Mouse (Mus musculus): ENCODE data around the gene Gm10663.

Gm10663 gene

DNA sequence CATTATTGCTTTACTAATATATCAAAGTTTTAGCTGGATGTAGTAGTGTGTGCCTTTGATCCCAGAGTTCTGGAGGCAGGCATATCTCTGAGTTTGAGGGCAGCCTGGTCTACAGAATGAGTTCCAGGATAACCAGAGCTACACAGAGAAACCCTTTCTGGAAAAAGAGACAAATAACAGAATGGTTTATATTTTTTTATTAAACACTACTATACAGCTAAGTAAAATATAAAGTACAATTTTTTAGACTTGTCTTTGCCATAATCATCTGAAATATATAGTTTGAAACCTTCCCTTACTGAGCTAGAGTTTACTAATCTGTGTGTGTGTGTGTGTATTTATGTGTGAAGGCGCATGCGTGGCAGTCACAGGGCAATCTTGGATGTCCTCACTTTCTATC, at the start of gene Gm10663:
Gene Gm10663 (plus strand): TSS at position 301 of the 400 bp plus-strand sequence.
- DNase-seq (ENCODE audit: low spot score), result no peak

DNA sequence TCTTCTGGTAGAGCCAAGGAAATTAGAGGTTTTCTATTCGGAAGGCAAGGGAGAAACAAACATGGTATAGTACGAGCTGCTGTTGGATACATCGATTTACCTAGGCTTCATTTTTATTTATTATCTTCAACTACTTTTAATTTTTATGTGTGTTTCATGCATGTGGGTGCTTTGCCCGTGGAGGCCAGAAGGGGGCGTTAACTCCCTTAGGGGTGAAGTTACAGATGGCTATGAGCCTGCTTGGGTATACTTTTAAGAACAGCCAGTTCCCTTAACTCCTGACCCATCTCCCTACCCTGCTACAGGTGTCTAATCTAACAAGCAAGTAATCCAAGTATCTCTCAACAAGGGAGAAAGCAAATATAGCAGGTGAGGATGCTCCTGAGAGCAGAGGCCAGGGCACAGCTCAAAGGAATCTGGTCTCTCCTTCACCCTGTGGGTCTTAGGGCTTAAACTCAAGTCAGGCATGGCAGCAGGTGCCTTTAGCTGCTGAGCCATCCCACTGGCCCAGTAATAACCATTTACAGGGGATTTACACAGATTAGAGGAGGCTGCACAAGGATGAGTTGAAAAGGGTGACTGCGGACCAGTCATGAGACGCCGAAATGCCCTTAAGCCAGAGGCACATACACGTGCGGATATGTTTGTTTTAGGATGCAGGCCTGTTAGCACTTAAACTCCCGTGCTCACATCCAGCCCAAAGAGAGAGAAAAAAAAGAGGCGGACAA, 45.7 kb upstream of the Gm10663 start:
- no peak for DNase-seq (ENCODE audit: low spot score)

DNA sequence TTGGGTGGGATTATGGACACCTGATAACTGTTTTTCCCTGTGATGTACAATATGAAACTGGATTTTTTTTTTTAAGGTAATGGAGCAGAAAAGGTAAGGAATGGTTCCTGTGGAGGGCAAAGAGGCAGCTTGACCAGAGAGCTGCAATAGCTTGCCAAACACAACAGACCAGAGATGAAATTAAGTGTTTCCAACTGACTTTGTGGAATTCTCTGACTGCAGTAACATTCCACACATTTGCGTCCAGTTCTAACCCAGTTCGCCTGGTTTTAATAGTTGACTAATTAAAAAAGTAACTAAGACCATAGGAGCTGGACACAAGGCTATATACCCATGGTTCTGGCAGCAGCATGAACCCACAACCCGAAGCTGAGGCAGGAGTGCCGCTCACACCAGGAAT, 45.1 kb upstream of the Gm10663 start:
- no peak for DNase-seq (ENCODE audit: low spot score)

DNA sequence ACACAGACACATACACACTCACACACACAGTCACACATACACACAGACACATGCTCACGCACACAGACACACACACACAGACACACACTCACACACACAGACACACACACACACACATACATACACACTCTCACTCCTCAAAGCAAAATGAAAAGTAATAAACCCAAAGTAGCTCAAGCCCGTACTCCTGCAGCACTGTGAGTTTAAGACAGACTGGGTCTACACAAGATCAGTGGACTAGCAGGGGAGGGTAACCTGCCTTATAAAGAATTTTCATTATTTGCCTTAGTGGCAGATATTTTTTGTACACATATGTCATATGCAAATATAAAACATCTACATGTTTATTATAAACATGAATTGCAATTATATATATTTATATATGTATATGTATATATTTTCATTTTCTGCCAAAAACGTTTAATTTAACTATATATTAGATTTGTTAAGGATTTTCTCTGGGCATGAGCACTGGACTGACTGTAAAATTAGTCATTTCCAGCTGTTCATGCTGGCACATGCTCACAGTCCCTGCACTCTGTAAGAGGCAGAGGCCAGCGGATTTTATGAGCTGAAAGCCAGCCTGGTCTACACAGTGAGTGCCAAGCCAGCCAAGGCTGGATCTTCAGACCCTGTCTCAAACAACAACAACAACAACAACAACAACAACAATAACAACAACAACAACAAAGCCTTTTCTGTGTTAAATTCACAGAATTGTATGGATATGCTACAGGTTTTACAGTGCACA, 43.9 kb upstream of the Gm10663 start:
- no peak for DNase-seq (ENCODE audit: low spot score)

DNA sequence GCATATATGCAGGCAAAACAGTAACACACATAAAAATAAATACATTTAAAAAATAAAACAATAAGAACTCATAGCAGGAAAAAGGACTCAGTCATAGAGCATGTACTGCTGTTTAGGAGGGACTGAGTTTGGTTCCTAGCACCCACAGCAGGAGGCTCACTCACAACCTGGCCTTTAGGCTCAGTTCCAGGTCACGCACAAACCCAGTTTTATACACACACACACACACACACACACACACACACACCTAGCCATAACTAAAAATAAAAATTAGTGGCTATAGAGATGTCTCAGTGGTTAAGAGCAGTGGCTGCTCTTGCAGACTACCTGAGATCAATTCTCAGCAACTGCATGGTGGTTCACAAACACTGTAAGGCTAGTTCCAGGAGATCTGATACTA, 42.7 kb upstream of the Gm10663 start:
- no peak for DNase-seq (ENCODE audit: low spot score)

DNA sequence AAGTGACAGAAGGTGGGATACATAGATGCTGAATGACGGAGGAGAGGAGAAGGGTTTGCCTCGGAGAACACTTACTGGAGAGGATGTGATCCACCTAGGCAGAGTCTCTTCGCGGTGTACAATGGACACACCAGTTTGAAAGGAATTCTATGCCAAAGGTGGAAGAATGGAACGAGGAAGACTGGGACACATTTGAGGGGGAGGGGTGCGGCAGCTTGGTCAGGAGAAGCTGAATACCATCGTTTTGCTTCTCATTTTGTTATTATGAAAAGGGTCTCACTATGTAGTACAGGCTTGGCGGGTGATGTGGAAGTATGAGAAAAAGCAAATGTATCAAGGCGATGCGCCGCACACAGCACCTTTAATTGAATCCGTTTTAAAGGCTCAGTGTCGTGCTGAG, 41.8 kb upstream of the Gm10663 start:
- DNase-seq (ENCODE audit: low spot score), result no peak

DNA sequence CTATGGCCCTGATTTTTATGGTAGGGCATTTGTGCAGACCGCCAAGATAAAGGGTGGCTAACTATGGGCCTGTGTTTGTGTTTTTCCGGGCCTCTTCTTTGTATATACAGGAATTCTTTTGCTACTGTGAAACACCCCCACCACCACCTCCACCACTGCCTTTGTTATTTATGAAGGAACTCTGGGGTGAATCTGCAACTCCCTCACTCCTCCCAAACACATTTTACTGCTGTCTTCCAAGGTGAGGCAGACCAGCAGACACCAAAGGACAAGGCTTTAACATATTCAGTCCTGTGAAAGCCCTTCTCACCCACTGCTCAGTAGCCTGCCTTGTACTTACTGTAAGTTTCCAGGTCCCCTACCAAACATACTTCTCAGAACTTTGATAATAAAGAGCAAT, 40.7 kb upstream of the Gm10663 start:
- DNase-seq (ENCODE audit: low spot score), result no peak

DNA sequence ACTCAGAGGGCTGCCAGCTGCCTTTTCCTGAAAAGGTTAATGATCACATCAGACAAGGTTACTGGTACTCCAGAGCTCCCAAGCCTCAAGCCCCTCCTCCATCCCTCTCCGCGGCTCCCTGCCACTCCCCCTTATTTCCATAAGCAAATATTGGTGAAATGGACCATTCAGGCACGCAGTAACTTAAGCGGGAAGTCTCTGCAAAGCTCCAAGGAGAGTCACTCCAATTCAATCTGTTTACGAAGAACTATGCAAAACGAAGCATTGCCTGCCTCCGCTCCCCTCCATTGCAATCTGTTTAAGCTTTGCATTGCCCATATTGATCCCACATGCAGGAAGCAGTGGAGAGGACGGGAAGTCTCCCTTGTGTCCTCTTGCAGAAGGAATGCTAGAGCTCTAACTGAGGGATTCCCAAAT, 37.7 kb upstream of the Gm10663 start, which contains the start of gene Apela:
Gene Apela (minus strand): TSS at position 220 of the 417 bp plus-strand sequence.
- DNase-seq (ENCODE audit: low spot score), result no peak

DNA sequence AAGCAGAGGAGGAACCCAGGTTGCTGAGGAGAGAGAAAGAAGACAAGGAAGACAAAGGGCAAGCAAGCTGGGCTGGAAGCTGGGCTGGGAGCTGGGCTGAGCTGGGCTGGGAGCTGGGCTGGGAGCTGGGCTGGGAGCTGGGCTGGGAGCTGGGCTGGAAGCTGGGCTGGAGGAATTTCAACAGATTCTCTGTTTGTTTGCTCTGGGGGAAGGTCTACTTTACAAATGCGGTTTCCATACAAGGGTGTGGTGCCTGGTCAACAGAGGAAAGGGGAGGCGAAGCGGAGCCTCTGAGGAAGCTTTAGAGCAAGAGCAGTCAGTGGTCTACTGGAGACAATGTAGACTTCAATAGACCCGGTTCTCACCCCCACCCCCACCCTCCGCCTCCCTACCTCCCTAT, 28.3 kb upstream of the Gm10663 start:
- DNase-seq (ENCODE audit: low spot score), result no peak

DNA sequence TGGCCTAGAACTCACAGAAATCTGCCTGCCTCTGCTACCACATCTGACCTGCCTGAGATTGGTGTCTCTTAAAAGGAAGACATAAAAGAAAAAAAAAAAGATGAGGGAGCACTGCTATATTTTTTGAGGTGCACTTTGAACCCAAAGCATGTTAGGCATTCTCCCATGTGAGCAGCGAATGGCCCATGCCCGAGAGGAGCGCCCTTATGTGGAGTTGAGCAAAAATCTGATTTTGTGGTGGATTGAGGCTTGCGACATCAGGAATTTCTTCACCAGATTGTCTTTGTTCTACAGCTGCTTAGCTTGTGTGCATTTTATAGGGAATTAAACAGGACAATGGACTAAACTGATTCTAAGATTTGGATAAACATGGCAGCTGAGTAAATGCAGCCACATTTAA, 27.6 kb upstream of the Gm10663 start:
- DNase-seq (ENCODE audit: low spot score), result no peak

DNA sequence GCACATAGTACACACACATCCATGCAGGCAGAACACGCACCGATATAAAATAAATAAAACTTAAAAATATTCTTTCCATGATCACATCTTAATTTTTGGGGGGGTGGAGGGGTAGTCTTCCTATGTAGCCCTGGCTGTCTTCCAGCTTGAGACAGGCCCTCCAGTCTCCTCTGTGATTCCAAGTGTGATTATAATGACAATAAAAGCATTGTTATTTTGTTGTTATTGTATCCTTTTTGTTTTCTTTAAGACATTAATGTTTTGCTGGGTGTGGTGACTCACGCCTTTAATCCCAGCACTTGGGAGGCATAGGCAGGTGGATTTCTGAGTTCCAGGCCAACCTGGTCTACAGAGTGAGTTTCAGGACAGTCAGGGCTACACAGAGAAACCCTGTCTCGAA, 27.0 kb upstream of the Gm10663 start:
- no peak for DNase-seq (ENCODE audit: low spot score)

DNA sequence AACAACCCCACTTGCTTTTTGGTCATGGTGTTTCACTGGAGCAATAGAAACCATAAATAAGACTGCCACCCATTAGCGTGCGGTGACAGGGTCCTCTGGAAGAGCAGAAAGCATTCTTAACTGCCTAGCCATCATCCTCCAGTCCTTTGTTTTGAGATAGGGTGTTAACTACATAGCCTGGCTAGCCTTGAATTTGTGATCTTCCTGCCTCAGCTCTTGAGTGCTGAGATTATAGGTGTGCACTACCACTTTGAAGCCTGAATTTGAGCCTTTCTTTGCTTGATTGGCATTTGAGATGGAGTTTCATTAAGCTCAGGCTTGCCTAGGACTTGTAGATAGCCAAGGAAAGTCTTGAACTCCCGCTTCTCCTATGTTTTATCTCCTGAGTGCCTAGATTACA, 21.3 kb upstream of the Gm10663 start:
- DNase-seq (ENCODE audit: low spot score), result no peak

DNA sequence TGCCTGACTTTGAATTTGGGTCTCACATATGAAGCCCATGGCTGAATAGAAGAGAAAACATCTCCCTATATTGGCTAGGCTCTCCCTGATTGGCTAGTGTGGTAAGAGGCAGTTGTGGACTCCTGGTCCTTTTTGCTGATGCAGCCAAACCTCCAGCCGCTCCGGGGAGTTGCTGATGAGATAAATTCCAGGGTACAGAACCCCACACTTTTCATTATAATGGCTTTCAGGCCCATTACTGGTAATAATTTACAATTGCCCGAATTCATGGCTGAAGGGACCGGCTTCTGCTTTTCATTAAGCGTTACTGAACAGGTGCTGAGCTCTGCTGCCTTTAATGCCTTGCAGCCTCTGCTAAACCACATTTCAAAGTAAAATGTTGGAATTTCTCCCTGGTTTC, 20.9 kb upstream of the Gm10663 start:
- no peak for DNase-seq (ENCODE audit: low spot score)

DNA sequence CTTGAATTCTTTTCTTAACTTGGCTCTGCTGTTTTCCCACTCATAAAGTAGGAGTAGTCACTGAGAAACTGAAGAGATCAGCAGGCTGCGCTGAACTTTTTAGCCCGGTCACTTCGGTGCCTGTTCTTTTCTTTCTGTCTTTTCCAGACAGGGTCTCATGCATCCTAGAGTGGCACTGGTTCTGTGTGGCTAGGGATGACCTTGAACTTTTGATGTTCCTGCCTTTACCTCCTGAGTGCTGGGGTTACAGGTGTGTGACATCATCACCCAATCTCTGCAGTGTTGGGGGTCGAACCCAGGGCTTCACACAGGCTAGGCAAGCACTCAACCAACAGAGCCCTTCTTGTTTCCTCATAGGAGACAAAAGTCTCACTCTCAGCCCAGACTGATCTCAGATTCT, 18.1 kb upstream of the Gm10663 start:
- no peak for DNase-seq (ENCODE audit: low spot score)

DNA sequence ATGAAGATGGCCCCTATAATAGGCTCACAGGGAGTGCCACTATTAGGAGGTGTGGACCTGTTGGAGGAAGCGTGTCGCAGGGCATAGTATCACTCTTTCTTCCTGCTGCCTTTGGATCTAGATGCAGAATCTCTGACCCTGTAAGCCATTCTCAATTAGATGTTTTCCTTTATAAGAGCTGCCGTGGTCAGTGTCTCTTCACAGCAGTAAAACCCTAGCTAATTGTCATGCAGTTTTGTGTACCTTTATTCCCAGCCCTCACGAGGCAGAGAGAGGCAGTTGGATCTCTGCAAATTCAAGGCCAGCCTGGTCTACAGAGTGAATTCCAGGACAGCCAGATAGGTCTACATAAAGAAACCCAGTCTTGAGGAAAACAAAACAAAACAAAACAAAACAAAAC, 12.6 kb upstream of the Gm10663 start:
- no peak for DNase-seq (ENCODE audit: low spot score)

DNA sequence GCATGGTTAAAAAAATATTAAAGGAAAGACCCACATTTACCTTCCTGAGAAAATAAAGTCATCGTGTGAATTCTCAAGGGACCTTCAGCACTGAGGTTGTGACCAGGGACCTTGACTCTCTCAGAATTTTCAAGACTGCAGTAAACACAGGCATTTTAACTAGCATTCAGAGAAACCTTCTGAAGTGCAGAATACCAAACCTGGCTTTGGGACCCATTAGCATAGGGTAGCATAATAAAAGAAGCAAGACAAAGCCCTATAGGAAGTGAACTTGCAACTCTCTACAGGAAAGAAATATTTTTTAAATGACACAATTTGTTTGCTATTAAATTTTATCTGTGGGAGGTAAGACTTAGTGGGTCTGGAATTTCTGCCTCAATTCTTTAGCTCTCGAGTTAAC, 10.8 kb upstream of the Gm10663 start:
- DNase-seq (ENCODE audit: low spot score), result no peak

DNA sequence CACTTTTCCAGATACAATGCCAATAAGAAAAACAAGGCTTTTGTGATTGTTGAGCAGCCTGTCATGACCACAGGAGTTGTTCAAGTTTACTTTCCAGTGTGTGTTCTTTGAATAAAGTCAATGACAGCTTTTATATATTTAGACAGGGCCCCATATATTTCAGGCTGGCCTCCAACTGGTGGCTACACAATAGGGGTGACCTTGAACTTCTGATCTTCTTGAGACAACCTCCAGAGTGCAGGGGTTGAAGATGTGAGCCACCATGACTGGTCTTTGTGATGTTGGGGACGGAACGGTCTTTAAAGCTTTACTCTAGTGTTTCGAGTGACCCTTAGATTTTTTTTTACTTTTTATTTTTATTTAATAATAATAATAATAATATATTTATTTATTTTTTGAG, 9.2 kb upstream of the Gm10663 start:
- no peak for DNase-seq (ENCODE audit: low spot score)

DNA sequence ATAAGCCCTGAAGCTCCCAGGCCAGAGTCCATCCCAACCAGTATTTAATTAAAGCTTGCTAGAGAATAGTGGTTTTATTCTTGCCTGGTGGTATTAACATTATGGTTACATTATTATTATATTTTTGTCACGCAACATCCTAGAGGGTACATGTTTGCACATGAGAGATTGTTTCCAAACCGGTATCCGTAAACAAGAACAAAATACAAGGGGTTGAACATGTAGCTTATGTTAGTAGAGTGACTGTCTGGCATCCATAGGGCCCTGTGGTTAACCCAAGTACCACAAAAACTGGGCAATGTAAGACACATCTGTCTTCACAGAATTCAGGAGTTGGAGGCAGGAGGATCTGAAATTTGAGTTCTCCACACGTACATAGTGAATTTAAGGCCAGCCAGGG, 7.8 kb upstream of the Gm10663 start:
- no peak for DNase-seq (ENCODE audit: low spot score)

DNA sequence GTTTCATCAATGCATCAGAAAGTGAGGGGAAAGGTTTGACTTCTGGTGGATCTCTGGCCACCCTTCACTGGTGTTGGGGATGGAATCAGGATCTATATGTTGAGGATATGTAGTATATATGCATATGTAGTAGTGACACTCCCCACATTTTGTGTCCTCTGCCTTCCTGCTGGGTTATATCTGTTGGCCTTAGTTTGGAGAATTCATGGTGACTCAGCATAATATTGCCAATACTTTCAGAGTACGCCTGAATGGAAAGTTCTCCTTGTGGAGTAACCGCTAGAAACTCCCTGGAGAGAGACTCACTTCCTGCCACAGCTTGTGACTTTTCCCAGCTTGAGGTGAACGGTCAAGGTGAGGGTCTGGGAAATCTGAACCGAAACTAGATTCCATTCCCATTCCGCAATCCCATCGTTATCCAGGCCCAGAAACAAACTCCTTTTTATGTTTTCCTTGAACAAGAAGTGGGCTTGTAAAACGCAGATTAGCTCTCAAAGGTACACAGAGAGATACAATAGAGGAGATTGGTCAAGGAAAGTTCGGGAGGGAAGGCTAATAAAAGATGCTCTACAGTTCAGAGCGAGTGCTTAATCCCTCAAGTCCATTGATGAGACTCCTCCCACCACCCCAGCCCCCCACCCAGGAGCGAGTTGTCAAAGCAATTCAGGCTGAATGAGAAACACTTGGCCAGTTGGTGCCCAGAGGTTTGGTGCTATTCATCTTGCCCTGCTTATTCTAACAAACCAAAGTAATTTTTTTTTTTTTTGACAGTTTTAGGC, 7.0 kb upstream of the Gm10663 start:
- no peak for DNase-seq (ENCODE audit: low spot score)

DNA sequence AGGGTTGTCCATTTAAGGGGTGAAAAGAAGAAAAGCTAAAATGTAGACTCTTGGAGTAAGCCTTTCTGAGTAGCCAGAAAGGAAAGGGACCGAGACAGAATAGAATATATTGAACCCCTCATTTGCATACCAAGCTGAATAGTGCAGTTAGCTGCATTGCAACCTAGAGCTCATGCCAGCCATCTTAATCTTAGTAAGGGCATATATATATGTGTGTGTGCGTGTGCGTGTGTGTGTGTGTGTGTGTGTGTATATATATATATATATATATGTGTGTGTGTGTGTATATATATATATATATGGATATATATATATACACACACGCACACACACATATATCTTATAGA, 6.4 kb upstream of the Gm10663 start:
- no peak for DNase-seq (ENCODE audit: low spot score)

DNA sequence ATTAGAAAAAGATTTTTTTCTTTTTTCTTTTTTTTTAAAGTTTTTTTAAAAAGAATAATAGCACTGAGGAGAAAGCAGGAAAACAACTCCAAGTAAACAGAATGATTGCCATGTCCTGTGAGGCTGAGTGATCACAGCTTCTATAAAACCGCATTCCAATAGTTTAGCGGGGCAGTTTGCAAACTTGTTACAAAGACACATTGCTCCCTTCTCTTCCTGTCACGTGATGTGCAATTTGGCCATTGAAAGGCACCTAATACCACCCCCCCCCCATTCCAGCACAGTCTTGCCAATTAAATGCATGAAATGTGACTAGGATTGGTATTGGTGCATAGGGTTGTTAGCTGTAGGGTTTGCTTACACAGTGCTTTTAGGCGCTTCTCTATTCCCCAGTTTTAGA, 3.8 kb upstream of the Gm10663 start:
- no peak for DNase-seq (ENCODE audit: low spot score)

DNA sequence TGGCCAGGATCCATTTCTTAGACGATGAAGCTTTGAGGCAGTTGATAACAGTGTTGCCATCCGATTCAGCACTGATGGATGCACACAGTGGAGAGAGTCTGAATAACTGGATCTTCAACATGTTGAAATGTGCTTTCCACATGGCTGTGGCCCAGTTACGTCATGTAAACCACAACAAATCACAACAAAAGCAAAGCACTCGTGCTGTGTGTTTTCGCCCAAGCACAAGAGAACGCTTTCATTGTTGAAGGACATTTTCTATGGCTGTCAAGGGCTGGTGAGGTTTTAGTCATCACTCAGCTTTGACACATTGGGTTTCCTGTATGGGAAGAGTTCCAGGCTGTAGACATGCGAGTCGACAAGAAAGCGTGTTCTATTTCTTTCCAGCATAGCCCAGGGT, 5.9 kb downstream of the Gm10663 start:
- DNase-seq (ENCODE audit: low spot score), result no peak

DNA sequence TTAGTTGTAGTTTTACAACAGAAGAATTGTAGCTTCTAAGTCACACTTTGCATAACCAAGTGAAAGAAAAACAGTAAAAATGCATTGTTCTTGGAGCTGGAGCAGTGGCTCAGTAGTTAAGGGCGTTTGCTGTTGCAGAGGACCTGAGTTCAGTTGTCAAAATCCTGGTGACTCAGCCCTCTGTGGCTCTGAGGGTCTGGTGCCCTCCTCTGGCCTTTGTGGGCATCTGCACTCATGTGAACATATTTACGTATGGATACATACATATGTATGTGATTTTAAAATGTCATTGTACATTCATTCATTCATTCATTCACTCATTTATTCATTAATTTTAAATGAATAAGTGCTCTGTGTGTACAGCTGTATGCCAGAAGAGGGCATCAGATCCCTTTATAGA, 10.8 kb downstream of the Gm10663 start:
- no peak for DNase-seq (ENCODE audit: low spot score)
